Mouse (Mus musculus) liver, embryonic 11.5 days (tissue): ENCODE data around the gene Ccdc189. TPM values are rescaled to one million over a fixed set of nuclear protein-coding genes. Genes with fewer than 3 reads are reported as not detected.

Source experiments
- ATAC-seq: fragments of 200-750 bp; cut with Nextera tagmentation; replicated peaks from 2 replicates; pipeline ENCODE4 v1.8.0; 2017; ENCODE audit warnings: moderate number of reproducible peaks, mild to moderate bottlenecking, moderate TSS enrichment, moderate library complexity; ENCODE audit not compliant: low FRiP score
- DNase-seq: peaks from one replicate; pipeline ENCODE4 v3.0.0-alpha.2; 2017; ENCODE audit warnings: low spot score
- H3K27ac ChIP-seq: fragments of 300-500 bp; sonication (generic); 2 replicates; pipeline ENCODE4 v1.5.1; 2014; ENCODE audit warnings: mild to moderate bottlenecking, low read depth, low read length, control low read depth
- H3K27me3 ChIP-seq: fragments of 300-500 bp; sonication (generic); replicated peaks from 2 replicates; pipeline ENCODE4 v1.6.1; 2014; ENCODE audit warnings: low read length, mixed read lengths; ENCODE audit not compliant: control insufficient read depth, insufficient read depth
- H3K36me3 ChIP-seq: fragments of 300-500 bp; sonication (generic); 2 replicates; pipeline ENCODE4 v1.6.1; 2014; ENCODE audit warnings: mild to moderate bottlenecking, low read length, moderate library complexity, mixed read lengths; ENCODE audit not compliant: control insufficient read depth, insufficient read depth
- H3K4me1 ChIP-seq: fragments of 300-500 bp; sonication (generic); replicated peaks from 2 replicates; pipeline ENCODE4 v1.6.1; 2014; ENCODE audit warnings: low read length, mixed read lengths; ENCODE audit not compliant: control insufficient read depth, insufficient read depth
- H3K4me2 ChIP-seq: fragments of 300-500 bp; sonication (generic); 2 replicates; pipeline ENCODE4 v1.6.1; 2014; ENCODE audit warnings: mild to moderate bottlenecking, control low read depth, moderate library complexity
- H3K4me3 ChIP-seq: fragments of 300-500 bp; sonication (generic); 2 replicates; pipeline ENCODE4 v1.5.1; 2014; ENCODE audit warnings: low read depth, low read length, control low read depth
- H3K9ac ChIP-seq: fragments of 300-500 bp; sonication (generic); 2 replicates; pipeline ENCODE4 v1.6.1; 2014; ENCODE audit warnings: low read depth, low read length, control low read depth
- H3K9me3 ChIP-seq: fragments of 300-500 bp; sonication (generic); 2 replicates; pipeline ENCODE4 v1.6.1; 2016; ENCODE audit warnings: low read length, inconsistent platforms, mixed read lengths; ENCODE audit not compliant: control insufficient read depth
- WGBS: fragments of 180-500 bp; shearing (Covaris S2); extraction: QIAGEN DNeasy Blood & Tissue Kit; methylation state at CpG from one replicate; pipeline ENCODE4 v1.1.7; 2014; 5-methylcytosine and 5-hydroxymethylcytosine counted together
- polyA plus RNA-seq: library from polyadenylated mRNA; unstranded; fragments of >200 nt; fragmentation: Nextera tagmentation; extraction: Ambion mirVana; gene quantifications from 2 replicates; pipeline ENCODE4 v1.2.1, GENCODE M21; 2014

Ccdc189 gene
- polyA plus RNA-seq, 1 experiment from 2014 or later = 5.4 TPM

- no peak for DNase-seq
- WGBS = 85% methylated on average over 6 of the region's 6 CpGs
- Histone ChIP-seq H3K9ac (no peak overlapping the region), H3K4me2 (no peak overlapping the region), H3K36me3 (peaks cover 44% of the 10 kb centered on the region), H3K27ac (no peak overlapping the region), H3K4me1 (no peaks in the 10 kb centered on the region), H3K4me3 (no peak overlapping the region), H3K9me3 (no peaks in the 10 kb centered on the region; the same call in 1 of the 2 replicates), H3K27me3 (no peaks in the 10 kb centered on the region)
- ATAC-seq = no peak
Observed at GRCm38 (mm10) chr7:127607150-127607549, 18.8 kb upstream of the Ccdc189 start.

GRCm38 (mm10) chr7:127604256-127604655 lies 15.9 kb upstream of the Ccdc189 start:
- Histone ChIP-seq H3K9ac (no peak overlapping the region), H3K27me3 (no peaks in the 10 kb centered on the region), H3K27ac (no peak overlapping the region; the same call in 1 of the 2 replicates), H3K4me2 (no peak overlapping the region), H3K9me3 (no peaks in the 10 kb centered on the region), H3K4me3 (no peak overlapping the region), H3K4me1 (no peaks in the 10 kb centered on the region), H3K36me3 (peaks cover 38% of the 10 kb centered on the region)
- DNase-seq = no peak
- ATAC-seq = no peak
- 85% methylated on average over 10 of the region's 10 CpGs for WGBS

GRCm38 (mm10) chr7:127602903-127603302 lies 14.5 kb upstream of the Ccdc189 start:
- 80% methylated on average over 2 of the region's 2 CpGs for WGBS
- no peak overlapping the region for H3K4me2 ChIP-seq
- no peak overlapping the region for H3K4me3 ChIP-seq
- H3K4me1 ChIP-seq = no peaks in the 10 kb centered on the region
- ATAC-seq (no peak), DNase-seq (no peak)
- H3K27me3 ChIP-seq = no peaks in the 10 kb centered on the region
- no peaks in the 10 kb centered on the region for H3K9me3 ChIP-seq
- no peak overlapping the region for H3K9ac ChIP-seq
- H3K36me3 ChIP-seq = peaks cover 44% of the 10 kb centered on the region
- 0 out of 2 replicates have a peak overlapping the region, but pooled peaks have one; percentile 22 for H3K27ac ChIP-seq

- ATAC-seq (no peak), DNase-seq (no peak)
- H3K4me2 ChIP-seq = no peak overlapping the region
- no peak overlapping the region for H3K4me3 ChIP-seq
- H3K27me3 ChIP-seq = no peaks in the 10 kb centered on the region
- 89% methylated on average over 4 of the region's 4 CpGs for WGBS
- peaks cover 55% of the 10 kb centered on the region for H3K36me3 ChIP-seq
- no peaks in the 10 kb centered on the region for H3K4me1 ChIP-seq
- H3K9ac ChIP-seq = 0 out of 2 replicates have a peak overlapping the region, but pooled peaks have one; percentile 7
- H3K9me3 ChIP-seq = no peaks in the 10 kb centered on the region
- no peak overlapping the region for H3K27ac ChIP-seq
Observed at GRCm38 (mm10) chr7:127601735-127602134, 13.3 kb upstream of the Ccdc189 start.

- H3K4me2 ChIP-seq = no peak overlapping the region
- H3K4me1 ChIP-seq = no peaks in the 10 kb centered on the region
- H3K36me3 ChIP-seq = peaks cover 66% of the 10 kb centered on the region
- 97% methylated on average over 7 of the region's 7 CpGs for WGBS
- DNase-seq (no peak), ATAC-seq (no peak)
- H3K4me3 ChIP-seq = no peak overlapping the region
- H3K27me3 ChIP-seq = no peaks in the 10 kb centered on the region
- H3K27ac ChIP-seq = no peak overlapping the region
- H3K9me3 ChIP-seq = no peaks in the 10 kb centered on the region
- no peak overlapping the region for H3K9ac ChIP-seq
Observed at GRCm38 (mm10) chr7:127600612-127601011, 12.2 kb upstream of the Ccdc189 start.

GRCm38 (mm10) chr7:127596747-127597146 lies 8.4 kb upstream of the Ccdc189 start:
- DNase-seq (no peak), ATAC-seq (no peak)
- Histone ChIP-seq H3K4me2 (no peak overlapping the region), H3K9me3 (no peaks in the 10 kb centered on the region), H3K27ac (no peak overlapping the region), H3K4me1 (no peaks in the 10 kb centered on the region), H3K27me3 (no peaks in the 10 kb centered on the region), H3K4me3 (no peak overlapping the region), H3K9ac (no peak overlapping the region), H3K36me3 (peaks cover 84% of the 10 kb centered on the region)
- WGBS = 96% methylated on average over 17 of the region's 17 CpGs

- peaks cover 10% of the 10 kb centered on the region for H3K4me1 ChIP-seq
- no peak for ATAC-seq
- no peaks in the 10 kb centered on the region for H3K9me3 ChIP-seq
- no peaks in the 10 kb centered on the region for H3K27me3 ChIP-seq
- DNase-seq = no peak
- no peak overlapping the region for H3K27ac ChIP-seq
- WGBS = 92% methylated on average over 14 of the region's 14 CpGs
- H3K4me2 ChIP-seq = no peak overlapping the region
- H3K9ac ChIP-seq = no peak overlapping the region
- H3K4me3 ChIP-seq = no peak overlapping the region
- H3K36me3 ChIP-seq = peaks cover 71% of the 10 kb centered on the region
Observed at GRCm38 (mm10) chr7:127592575-127592974, 4.2 kb upstream of the Ccdc189 start.

- Histone ChIP-seq H3K9me3 (no peaks in the 10 kb centered on the region), H3K4me3 (no peak overlapping the region), H3K36me3 (peaks cover 58% of the 10 kb centered on the region), H3K4me1 (peaks cover 22% of the 10 kb centered on the region), H3K27ac (no peak overlapping the region), H3K27me3 (no peaks in the 10 kb centered on the region), H3K4me2 (no peak overlapping the region), H3K9ac (no peak overlapping the region)
- DNase-seq = no peak
- 95% methylated on average over 10 of the region's 10 CpGs for WGBS
- ATAC-seq = no peak
Observed at GRCm38 (mm10) chr7:127591108-127591507, 2.7 kb upstream of the Ccdc189 start.

- Histone ChIP-seq H3K27me3 (no peaks in the 10 kb centered on the region), H3K36me3 (peaks cover 43% of the 10 kb centered on the region), H3K4me2 (peak overlapping the region; percentile 94), H3K9ac (peak overlapping the region; percentile 89), H3K4me1 (peaks cover 28% of the 10 kb centered on the region), H3K4me3 (peak overlapping the region; percentile 95), H3K27ac (no peak overlapping the region), H3K9me3 (no peaks in the 10 kb centered on the region)
- ATAC-seq = no peak
- DNase-seq = no peak
- WGBS = 95% methylated on average over 9 of the region's 9 CpGs
Observed at GRCm38 (mm10) chr7:127589637-127590036, 1.2 kb upstream of the Ccdc189 start.
